Mouse (Mus musculus) CH12.LX (cell line): ENCODE measurements at regions not wholly inside any gene's neighbourhood (a gene's known extent, or its start where the extent isn't known, plus 50 kb on each side); places are given as distances from the start of the nearest gene placed in this dataset.

Experiments
- DNase-seq: peaks from one replicate; pipeline ENCODE4 v3.0.0-alpha.2; 2013; ENCODE audit errors: extremely low read depth
- H3K27ac ChIP-seq: 2 replicates; pipeline ENCODE4 v1.5.1; 2012; ENCODE audit warnings: low read depth, mild to moderate bottlenecking, control low read depth, moderate library complexity; ENCODE audit not compliant: insufficient read depth
- H3K27me3 ChIP-seq: replicated peaks from 2 replicates; pipeline ENCODE3; 2012; ENCODE audit warnings: inconsistent platforms
- H3K36me3 ChIP-seq, 2 experiments: replicated peaks in 1 of 2; 2 replicates each; pipeline versions ENCODE3 to v1.6.1; 2012; ENCODE audit warnings: inconsistent platforms in 1 of 2, low read length in 1 of 2, mild to moderate bottlenecking in 1 of 2, mixed read lengths in 1 of 2, moderate library complexity in 1 of 2; ENCODE audit not compliant: control insufficient read depth in 1 of 2, insufficient read depth in 1 of 2
- H3K4me1 ChIP-seq, 2 experiments: 2 replicates each; pipeline ENCODE4 v1.6.1; 2012; ENCODE audit warnings: inconsistent platforms in 1 of 2, moderate library complexity in 1 of 2; ENCODE audit not compliant: insufficient read depth in 2 of 2, control insufficient read depth in 1 of 2
- H3K4me2 ChIP-seq: 2 replicates; pipeline ENCODE4 v1.6.1; 2012; ENCODE audit warnings: low read depth, mild to moderate bottlenecking, control low read depth; ENCODE audit not compliant: poor library complexity, insufficient read depth, severe bottlenecking
- H3K4me3 ChIP-seq, 3 experiments: fragments of 150-350 bp in 1 of 3; sonication (generic) in 1 of 3; replicated peaks in 1 of 3; 2 replicates each; pipeline versions ENCODE3 to v1.5.1; 2011 to 2012; ENCODE audit warnings: low read depth in 2 of 3, low read length in 2 of 3, mild to moderate bottlenecking in 2 of 3, moderate library complexity in 2 of 3, control low read depth in 1 of 3, improper control_type of control experiment in 1 of 3, inconsistent platforms in 1 of 3, mixed read lengths in 1 of 3; ENCODE audit not compliant: poor library complexity in 1 of 3
- H3K79me2 ChIP-seq: replicated peaks from 2 replicates; pipeline ENCODE4 v1.6.1; 2012; ENCODE audit warnings: mild to moderate bottlenecking, moderate library complexity; ENCODE audit not compliant: control insufficient read depth, poor library complexity, insufficient read depth, severe bottlenecking; ENCODE audit errors: extremely low read depth
- H3K9ac ChIP-seq: 2 replicates; pipeline ENCODE4 v1.6.1; 2012; ENCODE audit warnings: low read depth, mild to moderate bottlenecking, control low read depth, moderate library complexity; ENCODE audit not compliant: insufficient read depth
- H3K9me3 ChIP-seq: replicated peaks from 2 replicates; pipeline ENCODE3; 2012; ENCODE audit warnings: low read length, inconsistent platforms, mixed read lengths
- CHD2 ChIP-seq: IDR thresholded peaks from 2 replicates; pipeline ENCODE4 v1.6.1; 2011; ENCODE audit warnings: low read length, improper control_type of control experiment
- CTCF ChIP-seq, 2 experiments: IDR thresholded peaks in 1 of 2; conservative IDR thresholded peaks in 1 of 2; 2 replicates each; pipeline ENCODE4 v1.5.1; 2011 to 2012; ENCODE audit warnings: low read depth in 2 of 2, low read length in 2 of 2, improper control_type of control experiment in 1 of 2, inconsistent platforms in 1 of 2, mild to moderate bottlenecking in 1 of 2, moderate library complexity in 1 of 2
- GABPA ChIP-seq: IDR thresholded peaks from 2 replicates; pipeline ENCODE4 v1.6.1; 2012; ENCODE audit warnings: low read depth, low read length, improper control_type of control experiment, inconsistent platforms; ENCODE audit not compliant: insufficient replicate concordance
- KAT2A ChIP-seq: IDR thresholded peaks from 2 replicates; pipeline ENCODE4 v1.6.1; 2012; ENCODE audit warnings: low read length, improper control_type of control experiment, inconsistent platforms; ENCODE audit not compliant: insufficient replicate concordance
- MAX ChIP-seq: IDR thresholded peaks from 2 replicates; pipeline ENCODE4 v1.6.1; 2011; ENCODE audit warnings: low read length, improper control_type of control experiment
- MAZ ChIP-seq: IDR thresholded peaks from 2 replicates; pipeline ENCODE4 v1.6.1; 2012; ENCODE audit warnings: low read depth, mild to moderate bottlenecking, inconsistent platforms, low read length, improper control_type of control experiment, moderate library complexity
- MYC ChIP-seq: IDR thresholded peaks from 2 replicates; pipeline ENCODE4 v1.6.1; 2011; ENCODE audit warnings: low read depth, mild to moderate bottlenecking, improper control_type of control experiment, low read length
- NRF1 ChIP-seq: IDR thresholded peaks from 2 replicates; pipeline ENCODE4 v1.6.1; 2014; ENCODE audit warnings: low read depth, mild to moderate bottlenecking, inconsistent platforms, low read length, improper control_type of control experiment, moderate library complexity
- RAD21 ChIP-seq: IDR thresholded peaks from 2 replicates; pipeline ENCODE4 v1.6.1; 2011; ENCODE audit warnings: low read depth, mild to moderate bottlenecking, low read length, improper control_type of control experiment, moderate library complexity
- RCOR1 ChIP-seq: conservative IDR thresholded peaks from 2 replicates; pipeline ENCODE4 v1.6.1; 2012; ENCODE audit warnings: low read depth, mild to moderate bottlenecking, inconsistent platforms, low read length, improper control_type of control experiment
- SIN3A ChIP-seq: IDR thresholded peaks from 2 replicates; pipeline ENCODE4 v1.6.1; 2012; ENCODE audit warnings: low read length, improper control_type of control experiment, inconsistent platforms
- SMC3 ChIP-seq: IDR thresholded peaks from 2 replicates; pipeline ENCODE4 v1.6.1; 2011; ENCODE audit warnings: low read depth, low read length, improper control_type of control experiment
- TBP ChIP-seq: conservative IDR thresholded peaks from 2 replicates; pipeline ENCODE4 v1.6.1; 2011; ENCODE audit warnings: low read depth, low read length, improper control_type of control experiment
- UBTF ChIP-seq: IDR thresholded peaks from 2 replicates; pipeline ENCODE4 v1.6.1; 2012; ENCODE audit warnings: low read depth, mild to moderate bottlenecking, inconsistent platforms, low read length, improper control_type of control experiment, moderate library complexity
- USF2 ChIP-seq: conservative IDR thresholded peaks from 2 replicates; pipeline ENCODE4 v1.6.1; 2011; ENCODE audit warnings: low read depth, low read length, improper control_type of control experiment
- ZC3H11A ChIP-seq: IDR thresholded peaks from 2 replicates; pipeline ENCODE4 v1.6.1; 2012; ENCODE audit warnings: low read depth, mild to moderate bottlenecking, inconsistent platforms, low read length, improper control_type of control experiment
- ZMIZ1 ChIP-seq: IDR thresholded peaks from 2 replicates; pipeline ENCODE4 v1.6.1; 2012; ENCODE audit warnings: low read depth, mild to moderate bottlenecking, inconsistent platforms, low read length, improper control_type of control experiment
- dilution Hi-C: fragments of 300-500 bp; cut with MboI; formaldehyde crosslinking; loops from 2 replicates; pipeline ENCODE4 v1.14.3; 2020; ENCODE audit warnings: low sequenced_read_pairs; ENCODE audit not compliant: extremely low pct_unique_long_range_greater_than_20kb, extremely low pct_ligation_motif_present
- in situ Hi-C: fragments of 300-500 bp; cut with MboI; formaldehyde crosslinking; loops from 3 replicates; pipeline ENCODE4 v1.14.3; 2019; ENCODE audit warnings: low sequenced_read_pairs, low pct_ligation_motif_present, low pct_unique_long_range_greater_than_20kb, mixed read lengths

GRCm38 (mm10) chr1:183640568-183640967 lies 222.6 kb downstream of the Hhipl2 start:
- dilution Hi-C loops (no loop called here), in situ Hi-C loops (no loop called here)

DNA sequence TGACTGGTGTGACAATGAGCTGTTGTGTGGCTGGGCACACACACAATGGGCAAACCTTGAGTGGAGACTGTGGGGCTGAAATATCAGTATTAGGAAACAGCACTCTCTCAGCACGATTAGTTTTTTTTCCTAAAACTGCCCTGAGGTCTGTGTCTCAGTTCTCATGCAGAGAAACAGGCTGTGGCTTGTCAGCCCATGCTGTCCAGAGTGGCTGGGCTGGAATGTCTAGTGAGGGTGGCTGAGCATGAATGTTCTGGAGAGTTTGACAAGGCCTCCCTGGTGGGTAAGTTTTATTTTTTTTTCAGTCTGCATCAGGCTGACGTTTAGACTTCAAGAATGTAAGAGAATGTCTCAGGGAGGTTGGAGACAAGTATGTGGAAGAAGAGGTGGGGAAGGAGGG lies 226.0 kb downstream of the Hhipl2 start:
- TF ChIP-seq KAT2A = no peak
- H3K79me2 ChIP-seq = no peaks in the 10 kb centered on the region
- H3K36me3 ChIP-seq = no peaks in the 10 kb centered on the region
- H3K9ac ChIP-seq = no peak overlapping the region
- H3K4me1 ChIP-seq = no peaks in the 10 kb centered on the region
- DNase-seq = no peak
- H3K4me3 ChIP-seq = no peak overlapping the region
- no peaks in the 10 kb centered on the region for H3K9me3 ChIP-seq
- no peak overlapping the region for H3K4me2 ChIP-seq
- no peaks in the 10 kb centered on the region for H3K27me3 ChIP-seq
- dilution Hi-C loops = no loop called here
- no peak overlapping the region for H3K27ac ChIP-seq
- in situ Hi-C loops = no loop called here

More at GRCm38 (mm10) chr1:183640568-183640967, 222.6 kb downstream of the Hhipl2 start:
- TF ChIP-seq KAT2A = no peak
- TF ChIP-seq RAD21 = no peak
- no peak for TF ChIP-seq MAZ
- no peak for TF ChIP-seq MAX
- peaks cover 0 to under 1% of the 10 kb centered on the region in 2 experiments; a peak in 1 of 4 replicates for H3K4me1 ChIP-seq
- H3K27ac ChIP-seq = no peak overlapping the region
- H3K4me2 ChIP-seq = no peak overlapping the region
- no peaks in the 10 kb centered on the region for H3K79me2 ChIP-seq
- DNase-seq = no peak
- H3K9me3 ChIP-seq = no peaks in the 10 kb centered on the region
- no peaks in the 10 kb centered on the region for H3K27me3 ChIP-seq
- no peaks in the 10 kb centered on the region for H3K36me3 ChIP-seq
- H3K9ac ChIP-seq = no peak overlapping the region
- H3K4me3 ChIP-seq = no peak overlapping the region

- in situ Hi-C loops (loop anchor here (25.0 kb wide), 1 partner anchor 383 kb away; the partner anchor contains the start of gene 1700056E22Rik), dilution Hi-C loops (no loop called here)
- Histone ChIP-seq H3K27me3 (no peaks in the 10 kb centered on the region), H3K79me2 (no peaks in the 10 kb centered on the region), H3K4me3 (no peak overlapping the region), H3K36me3 (no peaks in the 10 kb centered on the region), H3K9ac (no peak overlapping the region)
- DNase-seq = no peak
- TF ChIP-seq RCOR1 = no peak
- TF ChIP-seq, all 38 proteins: peak for 0
- Histone ChIP-seq H3K4me1 (no peaks in the 10 kb centered on the region), H3K4me2 (no peak overlapping the region), H3K27ac (no peak overlapping the region), H3K9me3 (no peaks in the 10 kb centered on the region)
Measured at GRCm38 (mm10) chr1:183653878-183654277, 235.9 kb downstream of the Hhipl2 start.

DNA sequence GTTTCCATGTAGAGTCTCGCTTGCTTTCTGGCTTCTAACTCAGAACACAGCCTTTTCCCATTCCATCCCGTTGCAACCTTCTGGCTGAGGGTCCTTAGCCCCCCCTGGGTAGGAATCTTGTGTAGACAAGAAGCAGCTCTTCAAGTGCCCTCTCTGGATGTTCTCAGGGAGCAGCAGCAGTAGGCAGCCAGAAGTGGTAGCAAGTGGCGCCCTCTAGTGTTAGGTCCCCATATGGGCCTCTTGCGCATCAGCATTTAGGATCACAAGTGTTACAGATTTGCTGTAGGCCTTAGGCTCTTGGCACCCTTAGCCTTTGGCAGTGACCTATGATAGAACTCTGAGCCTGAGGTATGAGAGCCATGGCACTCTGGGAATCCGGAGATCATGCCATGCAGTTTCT lies 239.0 kb downstream of the Hhipl2 start:
- H3K79me2 ChIP-seq = no peaks in the 10 kb centered on the region
- dilution Hi-C loops = no loop called here
- TF ChIP-seq ZMIZ1 = no peak
- TF ChIP-seq CTCF (conservative IDR thresholded peaks at IDR 0.05 in 1 of 2, IDR thresholded peaks at IDR 0.05 in 1 of 2; ENCODE audit: low read depth in 2 of 2, low read length in 2 of 2) = peak; percentile 88 to 94
- TF ChIP-seq CHD2 = no peak
- no peak for TF ChIP-seq UBTF
- no peak for TF ChIP-seq USF2
- TF ChIP-seq TBP = no peak
- peak; percentile 90 for TF ChIP-seq SMC3
- TF ChIP-seq RAD21 = peak; percentile 82
- TF ChIP-seq GABPA = no peak
- no peak for TF ChIP-seq SIN3A
- TF ChIP-seq MYC = no peak
- TF ChIP-seq NRF1 = 0 out of 2 replicates have a peak, but pooled peaks have one; percentile 20
- TF ChIP-seq ZC3H11A = peak; percentile 23; the same call in 1 of the 2 replicates
- TF ChIP-seq, all 38 proteins: peak for 5
- H3K27me3 ChIP-seq = no peaks in the 10 kb centered on the region
- no peaks in the 10 kb centered on the region for H3K36me3 ChIP-seq
- H3K9me3 ChIP-seq = no peaks in the 10 kb centered on the region
- no peak overlapping the region for H3K27ac ChIP-seq
- no peak overlapping the region for H3K9ac ChIP-seq
- in situ Hi-C loops = loop anchor here (25.0 kb wide), 1 partner anchor 380 kb away; the partner anchor contains the start of gene 1700056E22Rik
- no peak overlapping the region for H3K4me2 ChIP-seq
- peak; percentile 80 for DNase-seq
- peaks cover 0 to 4% of the 10 kb centered on the region in 2 experiments; a peak in 1 of 4 replicates for H3K4me1 ChIP-seq
- no peak overlapping the region for H3K4me3 ChIP-seq
